8 mouse cellular contexts compared by ENCODE assay signal in the genomic region with DNA sequence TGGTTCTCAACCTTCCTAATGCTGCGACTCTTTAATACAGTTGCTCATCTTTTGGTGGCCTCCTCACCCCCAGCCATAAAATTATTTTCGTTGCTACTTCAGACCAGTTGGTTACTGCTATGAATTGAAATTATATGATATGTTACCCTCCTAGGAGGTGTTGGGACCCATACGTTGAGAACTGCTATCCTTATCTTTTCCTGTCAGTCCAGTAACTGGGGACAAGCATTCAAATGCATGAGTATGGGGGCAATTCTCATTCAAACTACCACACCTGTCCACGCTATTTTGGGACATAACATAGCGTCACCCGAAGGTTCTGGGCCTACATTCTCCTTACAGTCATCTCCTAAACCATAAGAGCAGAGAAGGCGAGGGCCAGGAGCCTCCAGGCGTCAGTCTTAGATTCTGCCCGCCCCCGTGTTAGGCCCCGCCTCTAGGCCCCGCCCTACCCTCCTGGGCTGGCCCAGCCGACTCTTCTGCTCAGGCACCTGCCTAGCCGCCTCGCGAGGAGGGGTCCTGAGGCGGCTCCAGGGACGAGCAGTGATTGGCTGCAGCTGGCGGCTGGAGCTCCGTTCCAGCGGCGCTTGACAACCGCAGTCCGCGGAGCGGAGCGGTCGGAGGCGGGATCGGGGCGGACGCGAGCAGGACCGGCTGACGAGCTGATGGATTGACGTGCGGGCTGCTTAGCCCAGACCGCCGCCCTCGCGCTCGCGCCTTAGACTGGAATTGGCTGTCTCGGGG. TPM values are rescaled to one million over a fixed set of nuclear protein-coding genes. Genes with fewer than 3 reads are reported as not detected.
DNase-seq lines count a peak whose midpoint lies in the region; ATAC-seq lines count a peak whose summit lies in the region.

Gene Wdr47 (plus strand): TSS at position 494 of the 744 bp plus-strand sequence.

- intact Hi-C loops in heart, postnatal 14 days (cut with DNase I): no loop called here

- DNase-seq in ES-CJ7 (ENCODE audit: low read depth, low spot score): peak; percentile 95
- peak; percentile 91 for DNase-seq in cerebellum, adult 11 months
- peak; percentile 98 for DNase-seq in forebrain, embryonic 14.5 days (ENCODE audit: low spot score)
- DNase-seq in heart, postnatal 14 days: peak; percentile 95 to 97
- peak; percentile 95 for DNase-seq in layer of hippocampus, adult 11-12 months (ENCODE audit: low spot score)
- peak; percentile 96 to 98 for DNase-seq in lung, adult 18-20 months
- peak; percentile 97 for DNase-seq in testis, postnatal 14 days (ENCODE audit: low spot score)

- H3K4me1 ChIP-seq in forebrain, embryonic 14.5 days (ENCODE audit: control insufficient read depth, insufficient read depth, low read length): peaks cover 6% of the 10 kb centered on the region
- H3K4me1 ChIP-seq in neural tube, embryonic 15.5 days: peaks cover 19% of the 10 kb centered on the region

- H3K4me2 ChIP-seq in forebrain, embryonic 14.5 days (ENCODE audit: low read length): peak within 1 kb of the TSS; percentile 68
- H3K4me2 ChIP-seq in neural tube, embryonic 15.5 days: peak within 1 kb of the TSS; percentile 74

- H3K9ac ChIP-seq in forebrain, embryonic 14.5 days (ENCODE audit: low read length): peak within 1 kb of the TSS; percentile 94
- peak within 1 kb of the TSS; percentile 90 for H3K9ac ChIP-seq in neural tube, embryonic 15.5 days (replicated peaks)

- H3K9me3 ChIP-seq in forebrain, embryonic 14.5 days (replicated peaks; ENCODE audit: control insufficient read depth, low read length): no peaks in the 10 kb centered on the region
- no peaks in the 10 kb centered on the region for H3K9me3 ChIP-seq in neural tube, embryonic 15.5 days (replicated peaks)

- H3K4me3 ChIP-seq in forebrain, embryonic 14.5 days (ENCODE audit: low read depth, low read length): peak within 1 kb of the TSS; percentile 95
- peak within 1 kb of the TSS; percentile 94 for H3K4me3 ChIP-seq in neural tube, embryonic 15.5 days (replicated peaks)

- peak within 1 kb of the TSS; percentile 96 for H3K27ac ChIP-seq in forebrain, embryonic 14.5 days (ENCODE audit: low read depth, low read length)
- H3K27ac ChIP-seq in neural tube, embryonic 15.5 days (replicated peaks): peak within 1 kb of the TSS; percentile 96

- WGBS in forebrain, embryonic 14.5 days: 6% methylated on average over 44 of the region's 44 CpGs
- 5% methylated on average over 44 of the region's 44 CpGs for WGBS in neural tube, embryonic 15.5 days

- ATAC-seq in forebrain, embryonic 14.5 days: peak; percentile 99
- ATAC-seq in neural tube, embryonic 15.5 days (ENCODE audit: low FRiP score): peak; percentile 99

- no peaks in the 10 kb centered on the region for H3K27me3 ChIP-seq in forebrain, embryonic 14.5 days (replicated peaks; ENCODE audit: control insufficient read depth, insufficient read depth, low read length)
- H3K27me3 ChIP-seq in neural tube, embryonic 15.5 days (replicated peaks): no peaks in the 10 kb centered on the region

- H3K36me3 ChIP-seq in forebrain, embryonic 14.5 days (ENCODE audit: control insufficient read depth, insufficient read depth, low read length): no peaks in the 10 kb centered on the region
- H3K36me3 ChIP-seq in neural tube, embryonic 15.5 days: no peaks in the 10 kb centered on the region

RNA-seq across cellular contexts. Expression of gene Wdr47, which starts in this region (rescaled TPM):
- 87.8 and 112 TPM in 2 replicates for polyA plus RNA-seq in forebrain, embryonic 14.5 days (2014; fragmentation: Nextera tagmentation; extraction: Ambion mirVana)
- total RNA-seq in heart, postnatal 14 days (2021): 1 to 10 TPM; 8.9 to 9.0 TPM
- polyA plus RNA-seq in neural tube, embryonic 15.5 days (2015; fragmentation: Nextera tagmentation; extraction: Ambion mirVana): 80.5 and 94.7 TPM in 2 replicates

Comparison
In these comparisons a context has a peak if more than half of its experiments do, and no peak if none do; other contexts are left out.
1. Peak in every context shown above with its lines: DNase-seq, ATAC-seq, H3K4me3 ChIP-seq and H3K27ac ChIP-seq.